Mouse (Mus musculus) gastrocnemius, postnatal 10 days (tissue): ENCODE results near the gene Cort. TPM values are rescaled to one million over a fixed set of nuclear protein-coding genes. Genes with fewer than 3 reads are reported as not detected.
"Not testable (repeated sequence)": the region's sequence is repeated elsewhere in the genome, so short reads cannot be mapped to it uniquely, and the experiment has no call there.

Experiments
- DNase-seq: peaks from one replicate; pipeline ENCODE4 v3.0.0; 2021; ENCODE audit warnings: mixed read lengths
- total RNA-seq, 2 experiments: library from RNA; stranded (reverse); gene quantifications; 2 replicates each; pipeline ENCODE4 v1.2.3; 2021

The Cort gene
- total RNA-seq, 2 experiments from 2014 or later, result 0.63 to 0.97 TPM

- DNase-seq, result no peak
Measured at GRCm38 (mm10) chr4:149147528-149147927, 21.0 kb upstream of the Cort start.

GRCm38 (mm10) chr4:149145151-149145550, 18.6 kb upstream of the Cort start:
- no peak for DNase-seq

GRCm38 (mm10) chr4:149144459-149144858, 17.9 kb upstream of the Cort start:
- DNase-seq, result peak; percentile 77

GRCm38 (mm10) chr4:149143594-149143993, 17.0 kb upstream of the Cort start:
- DNase-seq, result no peak

- DNase-seq, result no peak
Measured at GRCm38 (mm10) chr4:149138515-149138914, 12.0 kb upstream of the Cort start.

GRCm38 (mm10) chr4:149136982-149137770, 10.6 kb upstream of the Cort start, which contains the start of gene Cenps:
Gene Cenps (minus strand): TSS chr4:149137629.
- peak; percentile 95 for DNase-seq

GRCm38 (mm10) chr4:149136116-149136850, 9.7 kb upstream of the Cort start:
- DNase-seq, result peak; percentile 28

- DNase-seq, result no peak
Measured at GRCm38 (mm10) chr4:149133395-149133794, 6.8 kb upstream of the Cort start.

- no peak for DNase-seq
Measured at GRCm38 (mm10) chr4:149131789-149132565, 5.4 kb upstream of the Cort start.

- no peak for DNase-seq
Measured at GRCm38 (mm10) chr4:149131021-149131752, 4.6 kb upstream of the Cort start.

- no peak for DNase-seq
Measured at GRCm38 (mm10) chr4:149128467-149128866, 1.9 kb upstream of the Cort start.

- DNase-seq, result no peak
Measured at GRCm38 (mm10) chr4:149126115-149126509, 451 bp downstream of the Cort start.

GRCm38 (mm10) chr4:149125341-149126114, 1.0 kb downstream of the Cort start:
- DNase-seq, result no peak

- no peak for DNase-seq
Measured at GRCm38 (mm10) chr4:149123432-149123831, 3.1 kb downstream of the Cort start.

GRCm38 (mm10) chr4:149119978-149120562, 6.5 kb downstream of the Cort start:
- DNase-seq, result not testable (repeated sequence)

GRCm38 (mm10) chr4:149103875-149104561, 22.5 kb downstream of the Cort start, which contains the start of gene Dffa:
Gene Dffa (plus strand): TSS chr4:149104146.
- DNase-seq, result peak; percentile 89

GRCm38 (mm10) chr4:149101456-149101855, 25.1 kb downstream of the Cort start:
- DNase-seq, result no peak

GRCm38 (mm10) chr4:149100449-149100848, 26.1 kb downstream of the Cort start:
- not testable (repeated sequence) for DNase-seq

- DNase-seq, result peak; percentile 81
Measured at GRCm38 (mm10) chr4:149099369-149100017, 27.1 kb downstream of the Cort start, which contains the start of gene Pex14. Gene Pex14 (minus strand): TSS chr4:149099876.
